Mouse (Mus musculus): ENCODE measurements around the gene Panx2. TPM values are rescaled to one million over a fixed set of nuclear protein-coding genes. Genes with fewer than 3 reads are reported as not detected.

The Panx2 gene
- polyA plus RNA-seq (2014; fragmentation: Illumina TruSeq; extraction: RNeasy Lipid Tissue Mini Kit (QIAGEN cat#74804); ENCODE audit: low read depth, low replicate concordance) = 1.3 TPM

DNA sequence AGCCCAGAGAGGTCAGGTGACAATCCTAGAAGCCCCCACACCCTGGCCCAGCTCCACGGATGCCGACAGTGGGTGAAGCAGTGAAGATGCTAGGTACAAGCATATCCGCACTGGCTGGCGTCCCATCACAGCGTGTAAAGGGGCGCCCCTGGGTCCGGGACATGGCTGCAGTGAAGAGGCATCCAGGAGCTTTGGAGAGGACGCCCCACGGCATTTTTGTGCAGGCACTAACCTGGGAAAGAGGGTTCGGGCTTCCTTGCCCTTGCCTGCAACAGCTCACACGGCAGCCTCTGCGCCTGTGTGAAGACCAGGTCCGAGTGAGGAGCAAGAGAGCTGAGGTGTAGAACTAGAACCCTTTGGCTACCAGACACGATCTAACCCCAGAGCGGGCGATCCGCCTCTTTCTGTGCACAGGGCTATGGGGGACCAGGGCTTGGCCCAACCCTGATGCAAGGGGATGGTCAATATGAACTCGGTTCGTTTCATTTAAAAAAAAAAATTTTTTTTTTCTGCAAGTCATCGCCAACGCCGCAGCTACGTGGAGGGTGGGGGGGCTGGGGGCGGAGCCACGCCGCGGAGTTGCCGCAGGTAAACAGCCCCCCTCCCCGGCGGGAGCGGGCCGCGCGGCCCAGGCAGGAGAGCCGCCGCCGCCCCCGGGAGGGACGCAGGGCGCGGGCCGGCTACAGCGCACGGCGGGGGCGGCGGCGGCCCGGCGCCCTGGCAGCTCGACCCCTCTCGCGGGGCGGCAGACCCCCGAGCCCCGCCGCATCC lies at the start of gene Panx2:
Gene Panx2 (plus strand): TSS at position 574 of the 771 bp plus-strand sequence.

DNA sequence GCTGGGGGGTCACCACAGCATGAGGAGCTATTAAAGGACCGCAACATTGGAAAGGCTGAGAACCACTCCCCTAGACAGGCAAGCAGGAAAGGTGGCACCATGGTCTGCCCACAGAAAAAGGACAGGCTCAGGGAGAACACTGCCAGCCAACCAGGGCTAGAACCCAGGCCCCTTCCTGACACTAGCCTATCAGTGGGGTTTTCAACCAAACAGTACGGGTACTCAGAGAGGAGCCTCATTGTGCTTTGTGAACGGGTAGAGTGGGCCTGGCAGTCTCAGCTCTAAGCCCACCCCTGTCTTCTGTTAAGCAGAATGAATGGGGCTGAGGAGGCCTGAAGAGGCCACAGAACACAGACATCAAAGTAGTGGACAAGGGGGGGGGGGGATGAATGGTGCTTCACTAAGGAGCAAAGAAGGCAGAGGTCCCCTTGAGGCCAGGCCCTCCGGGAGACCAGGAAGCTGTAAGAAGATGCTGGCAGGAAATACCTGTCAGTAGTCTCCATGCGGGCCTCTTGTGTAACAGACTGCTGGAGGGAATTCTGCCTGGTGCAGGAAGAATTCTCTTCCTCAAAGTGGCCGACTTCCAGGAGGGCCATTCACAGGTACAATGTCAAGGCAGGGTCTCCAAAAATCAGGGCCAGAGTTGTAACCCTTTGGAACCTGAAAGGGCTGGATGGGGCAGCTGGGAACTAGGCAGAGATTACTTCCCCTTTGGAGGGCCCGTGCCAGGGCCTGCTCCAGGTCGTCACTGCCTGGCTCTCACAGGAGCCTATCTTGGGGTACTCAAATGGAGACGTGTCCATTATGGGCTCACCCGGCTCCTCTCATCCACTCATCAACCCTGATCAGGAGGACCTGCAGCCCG lies 15.3 kb downstream of the Panx2 start, which contains the start of gene Trabd:
Gene Trabd (plus strand): TSS at position 512 of the 865 bp plus-strand sequence.

DNA sequence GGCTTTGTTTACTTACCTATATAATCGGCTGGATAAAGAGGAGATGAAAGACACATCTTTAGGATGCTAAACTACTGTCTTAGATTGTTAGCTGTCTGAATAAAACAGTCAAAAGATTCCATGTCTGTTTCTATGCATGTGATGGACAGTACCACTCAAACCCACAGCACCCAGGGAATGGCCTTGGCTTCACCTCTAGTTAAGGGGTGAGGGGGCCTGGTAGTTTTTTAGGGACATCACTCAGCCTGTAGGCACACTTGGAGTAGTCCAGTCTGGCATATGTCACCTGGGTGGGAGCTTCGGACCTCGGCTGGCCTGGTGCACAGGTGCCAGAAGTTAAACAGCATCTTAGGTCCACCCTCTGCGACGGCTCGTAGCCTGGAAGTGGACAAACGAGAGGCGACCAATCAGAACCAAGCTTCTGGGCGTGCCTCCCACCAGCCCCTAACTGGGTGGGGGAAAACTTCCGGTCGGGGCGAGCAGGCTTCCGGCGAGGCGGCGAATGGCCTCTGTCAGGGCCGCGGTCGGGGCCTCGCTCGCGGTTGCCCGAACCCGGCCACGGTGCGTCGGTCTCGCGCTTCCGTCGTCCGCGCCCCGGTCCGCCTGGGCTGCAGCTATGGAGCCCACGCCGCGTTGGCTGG lies 29.2 kb downstream of the Panx2 start, which contains the start of gene Selenoo:
Gene Selenoo (plus strand): TSS at position 478 of the 641 bp plus-strand sequence.

DNA sequence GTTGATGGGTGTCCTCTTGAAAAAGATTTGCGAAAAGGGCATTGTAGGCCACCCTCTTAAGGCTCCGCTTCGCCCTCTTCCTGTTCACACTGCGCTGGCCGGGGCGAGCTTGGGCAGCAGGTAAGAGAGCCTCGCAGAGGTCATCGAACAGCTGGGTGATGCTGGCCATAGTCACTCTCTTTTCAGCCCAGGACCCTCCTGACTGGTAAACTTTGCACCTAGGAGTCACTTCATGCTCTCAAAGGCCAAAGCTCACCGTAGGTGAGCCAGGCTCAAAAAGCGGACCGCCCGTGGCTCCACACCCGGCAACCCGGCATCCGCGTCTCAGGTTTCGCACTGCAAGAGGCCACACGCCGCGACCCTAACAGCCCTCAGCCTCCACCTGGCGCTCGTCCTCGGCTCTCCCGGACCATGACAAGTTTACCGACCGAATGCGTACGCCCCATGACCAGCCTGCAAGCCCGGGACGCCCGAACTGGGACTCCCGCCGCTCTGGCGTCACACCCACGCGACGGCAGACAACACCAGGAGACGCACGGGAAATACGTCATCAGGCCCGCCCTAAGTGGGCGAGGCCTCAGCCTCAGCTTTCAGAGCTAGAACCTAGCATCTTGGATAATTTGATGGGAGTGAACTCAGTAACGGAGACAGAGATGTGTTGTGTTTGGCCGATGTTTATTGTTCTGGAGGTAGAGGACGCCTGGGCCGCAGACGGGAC lies 63.3 kb downstream of the Panx2 start, which contains the start of gene Tubgcp6:
Gene Tubgcp6 (minus strand): TSS at position 464 of the 718 bp plus-strand sequence.

Other genes with a start within 250 kb of the Panx2 start
- 7.8 TPM for gene Alg12, start 240.4 kb upstream of the Panx2 start, polyA plus RNA-seq (2014; fragmentation: Illumina TruSeq; extraction: RNeasy Lipid Tissue Mini Kit (QIAGEN cat#74804); ENCODE audit: low read depth, low replicate concordance)
- gene Creld2, start 240.1 kb upstream of the Panx2 start, polyA plus RNA-seq (2014; fragmentation: Illumina TruSeq; extraction: RNeasy Lipid Tissue Mini Kit (QIAGEN cat#74804); ENCODE audit: low read depth, low replicate concordance) = 19.5 TPM
- gene Pim3, start 197.5 kb upstream of the Panx2 start, polyA plus RNA-seq (2014; fragmentation: Illumina TruSeq; extraction: RNeasy Lipid Tissue Mini Kit (QIAGEN cat#74804); ENCODE audit: low read depth, low replicate concordance) = 87.1 TPM
- gene Ttll8, start 105.3 kb upstream of the Panx2 start, polyA plus RNA-seq (2014; fragmentation: Illumina TruSeq; extraction: RNeasy Lipid Tissue Mini Kit (QIAGEN cat#74804); ENCODE audit: low read depth, low replicate concordance) = not detected
- not detected for gene Mlc1, start 80.7 kb upstream of the Panx2 start, polyA plus RNA-seq (2014; fragmentation: Illumina TruSeq; extraction: RNeasy Lipid Tissue Mini Kit (QIAGEN cat#74804); ENCODE audit: low read depth, low replicate concordance)
- 68.0 TPM for gene Mov10l1, start 76.8 kb upstream of the Panx2 start, polyA plus RNA-seq (2014; fragmentation: Illumina TruSeq; extraction: RNeasy Lipid Tissue Mini Kit (QIAGEN cat#74804); ENCODE audit: low read depth, low replicate concordance)
- 42.8 TPM for gene Trabd, start 15.4 kb downstream of the Panx2 start, polyA plus RNA-seq (2014; fragmentation: Illumina TruSeq; extraction: RNeasy Lipid Tissue Mini Kit (QIAGEN cat#74804); ENCODE audit: low read depth, low replicate concordance)
- gene Selenoo, start 29.4 kb downstream of the Panx2 start, polyA plus RNA-seq (2014; fragmentation: Illumina TruSeq; extraction: RNeasy Lipid Tissue Mini Kit (QIAGEN cat#74804); ENCODE audit: low read depth, low replicate concordance) = 18.2 TPM
- 9.0 TPM for gene Tubgcp6, start 63.4 kb downstream of the Panx2 start, polyA plus RNA-seq (2014; fragmentation: Illumina TruSeq; extraction: RNeasy Lipid Tissue Mini Kit (QIAGEN cat#74804); ENCODE audit: low read depth, low replicate concordance)
- gene Hdac10, start 69.0 kb downstream of the Panx2 start, polyA plus RNA-seq (2014; fragmentation: Illumina TruSeq; extraction: RNeasy Lipid Tissue Mini Kit (QIAGEN cat#74804); ENCODE audit: low read depth, low replicate concordance) = 12.0 TPM
- 34.4 TPM for gene Mapk12, start 81.0 kb downstream of the Panx2 start, polyA plus RNA-seq (2014; fragmentation: Illumina TruSeq; extraction: RNeasy Lipid Tissue Mini Kit (QIAGEN cat#74804); ENCODE audit: low read depth, low replicate concordance)
- 3.5 TPM for gene Mapk11, start 89.9 kb downstream of the Panx2 start, polyA plus RNA-seq (2014; fragmentation: Illumina TruSeq; extraction: RNeasy Lipid Tissue Mini Kit (QIAGEN cat#74804); ENCODE audit: low read depth, low replicate concordance)
- 81.6 TPM for gene Plxnb2, start 121.1 kb downstream of the Panx2 start, polyA plus RNA-seq (2014; fragmentation: Illumina TruSeq; extraction: RNeasy Lipid Tissue Mini Kit (QIAGEN cat#74804); ENCODE audit: low read depth, low replicate concordance)
- 16.5 TPM for gene Dennd6b, start 136.8 kb downstream of the Panx2 start, polyA plus RNA-seq (2014; fragmentation: Illumina TruSeq; extraction: RNeasy Lipid Tissue Mini Kit (QIAGEN cat#74804); ENCODE audit: low read depth, low replicate concordance)
- 49.4 TPM for gene Ppp6r2, start 151.8 kb downstream of the Panx2 start, polyA plus RNA-seq (2014; fragmentation: Illumina TruSeq; extraction: RNeasy Lipid Tissue Mini Kit (QIAGEN cat#74804); ENCODE audit: low read depth, low replicate concordance)